Mouse (Mus musculus) intestine, embryonic 16.5 days (tissue): ENCODE results near the gene Slc24a2. TPM values are rescaled to one million over a fixed set of nuclear protein-coding genes. Genes with fewer than 3 reads are reported as not detected.

Source experiments
- ATAC-seq: fragments of 200-750 bp; cut with Nextera tagmentation; 2 replicates; pipeline ENCODE4 v1.8.0; 2017; ENCODE audit warnings: moderate TSS enrichment, moderate library complexity
- H3K27ac ChIP-seq: fragments of 300-500 bp; sonication (generic); 2 replicates; pipeline ENCODE4 v1.5.1; 2014; ENCODE audit warnings: mild to moderate bottlenecking, low read length
- H3K27me3 ChIP-seq: fragments of 300-500 bp; sonication (generic); replicated peaks from 2 replicates; pipeline ENCODE4 v1.6.1; 2014; ENCODE audit warnings: low read length, control low read depth, mixed read lengths; ENCODE audit not compliant: control insufficient read depth, insufficient read depth
- H3K36me3 ChIP-seq: fragments of 300-500 bp; sonication (generic); 2 replicates; pipeline ENCODE4 v1.6.1; 2014; ENCODE audit warnings: low read length, control low read depth; ENCODE audit not compliant: control insufficient read depth, insufficient read depth
- H3K4me1 ChIP-seq: fragments of 300-500 bp; sonication (generic); 2 replicates; pipeline ENCODE4 v1.6.1; 2014; ENCODE audit warnings: low read length, control low read depth, mixed read lengths; ENCODE audit not compliant: control insufficient read depth, insufficient read depth
- H3K4me2 ChIP-seq: fragments of 300-500 bp; sonication (generic); 2 replicates; pipeline ENCODE4 v1.6.1; 2014; ENCODE audit warnings: low read depth, low read length, control low read depth
- H3K4me3 ChIP-seq: fragments of 300-500 bp; sonication (generic); 2 replicates; pipeline ENCODE4 v1.5.1; 2014; ENCODE audit warnings: mild to moderate bottlenecking, low read length
- H3K9ac ChIP-seq: fragments of 300-500 bp; sonication (generic); 2 replicates; pipeline ENCODE4 v1.6.1; 2014; ENCODE audit warnings: low read depth, low read length
- H3K9me3 ChIP-seq: fragments of 300-500 bp; sonication (generic); 2 replicates; pipeline ENCODE4 v1.6.1; 2016; ENCODE audit warnings: low read length, control low read depth; ENCODE audit not compliant: control insufficient read depth
- WGBS: fragments of 180-500 bp; shearing (Covaris S2); extraction: QIAGEN DNeasy Blood & Tissue Kit; methylation state at CpG from one replicate; pipeline ENCODE4 v1.1.7; 2014; 5-methylcytosine and 5-hydroxymethylcytosine counted together
- polyA plus RNA-seq: library from polyadenylated mRNA; unstranded; fragments of >200 nt; fragmentation: Nextera tagmentation; extraction: Ambion mirVana; gene quantifications from 2 replicates; pipeline ENCODE4 v1.2.1, GENCODE M21; 2015

Gene Slc24a2
- polyA plus RNA-seq, 1 experiment from 2014 or later, result 0.01 TPM

GRCm38 (mm10) chr4:87017464-87017863, 212.8 kb downstream of the Slc24a2 start:
- 85% methylated on average over 3 of the region's 3 CpGs for WGBS
- Histone ChIP-seq H3K27ac (no peak overlapping the region), H3K9ac (no peak overlapping the region), H3K4me2 (no peak overlapping the region), H3K36me3 (no peaks in the 10 kb centered on the region), H3K4me1 (no peaks in the 10 kb centered on the region), H3K27me3 (no peaks in the 10 kb centered on the region), H3K9me3 (no peaks in the 10 kb centered on the region), H3K4me3 (no peak overlapping the region)
- no peak for ATAC-seq

GRCm38 (mm10) chr4:87015746-87016145, 214.5 kb downstream of the Slc24a2 start:
- H3K9me3 ChIP-seq, result no peaks in the 10 kb centered on the region
- H3K9ac ChIP-seq, result no peak overlapping the region
- no peaks in the 10 kb centered on the region for H3K36me3 ChIP-seq
- H3K27me3 ChIP-seq, result no peaks in the 10 kb centered on the region
- H3K27ac ChIP-seq, result no peak overlapping the region
- ATAC-seq, result no peak
- H3K4me1 ChIP-seq, result no peaks in the 10 kb centered on the region
- no peak overlapping the region for H3K4me3 ChIP-seq
- H3K4me2 ChIP-seq, result no peak overlapping the region
- WGBS, result 64% methylated on average over 4 of the region's 4 CpGs

GRCm38 (mm10) chr4:87013721-87014620, 216.3 kb downstream of the Slc24a2 start:
- H3K9ac ChIP-seq, result no peak overlapping the region
- H3K4me3 ChIP-seq, result no peak overlapping the region
- H3K4me2 ChIP-seq, result no peak overlapping the region
- H3K9me3 ChIP-seq, result no peaks in the 10 kb centered on the region
- no peaks in the 10 kb centered on the region for H3K36me3 ChIP-seq
- no peaks in the 10 kb centered on the region for H3K4me1 ChIP-seq
- H3K27ac ChIP-seq, result no peak overlapping the region
- H3K27me3 ChIP-seq, result no peaks in the 10 kb centered on the region
- WGBS, result 81% methylated on average over 7 of the region's 7 CpGs
- ATAC-seq, result no peak

DNA sequence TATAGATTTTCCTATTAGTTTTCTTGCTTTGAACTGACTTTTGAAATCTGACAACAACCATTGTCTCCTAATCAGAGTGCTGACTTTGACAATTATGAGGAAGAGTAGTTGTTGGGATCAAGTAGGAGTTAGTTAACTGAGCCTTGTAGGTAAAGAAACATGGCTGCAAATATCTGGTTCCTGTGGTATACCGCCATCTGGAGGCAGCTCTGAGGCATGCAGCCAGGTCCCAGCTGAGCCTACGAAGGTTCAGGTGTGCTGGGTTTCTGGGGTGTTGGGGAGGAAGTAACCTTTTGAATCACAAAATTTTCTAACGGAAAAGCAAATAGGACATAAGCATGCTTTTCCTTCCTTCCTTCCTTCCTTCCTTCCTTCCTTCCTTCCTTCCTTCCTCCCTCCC, 237.8 kb downstream of the Slc24a2 start:
- Histone ChIP-seq H3K4me2 (no peak overlapping the region), H3K4me1 (no peaks in the 10 kb centered on the region), H3K9me3 (no peaks in the 10 kb centered on the region), H3K9ac (no peak overlapping the region), H3K36me3 (no peaks in the 10 kb centered on the region), H3K27me3 (no peaks in the 10 kb centered on the region), H3K27ac (no peak overlapping the region), H3K4me3 (no peak overlapping the region)
- ATAC-seq, result no peak
- WGBS, result 56% methylated on average over 3 of the region's 3 CpGs

GRCm38 (mm10) chr4:86989301-86989700, 241.0 kb downstream of the Slc24a2 start:
- H3K9ac ChIP-seq, result no peak overlapping the region
- WGBS, result 77% methylated on average over 6 of the region's 6 CpGs
- ATAC-seq, result no peak
- no peak overlapping the region for H3K27ac ChIP-seq
- no peaks in the 10 kb centered on the region for H3K27me3 ChIP-seq
- H3K9me3 ChIP-seq, result no peaks in the 10 kb centered on the region
- no peak overlapping the region for H3K4me3 ChIP-seq
- no peaks in the 10 kb centered on the region for H3K36me3 ChIP-seq
- H3K4me2 ChIP-seq, result no peak overlapping the region
- H3K4me1 ChIP-seq, result no peaks in the 10 kb centered on the region

DNA sequence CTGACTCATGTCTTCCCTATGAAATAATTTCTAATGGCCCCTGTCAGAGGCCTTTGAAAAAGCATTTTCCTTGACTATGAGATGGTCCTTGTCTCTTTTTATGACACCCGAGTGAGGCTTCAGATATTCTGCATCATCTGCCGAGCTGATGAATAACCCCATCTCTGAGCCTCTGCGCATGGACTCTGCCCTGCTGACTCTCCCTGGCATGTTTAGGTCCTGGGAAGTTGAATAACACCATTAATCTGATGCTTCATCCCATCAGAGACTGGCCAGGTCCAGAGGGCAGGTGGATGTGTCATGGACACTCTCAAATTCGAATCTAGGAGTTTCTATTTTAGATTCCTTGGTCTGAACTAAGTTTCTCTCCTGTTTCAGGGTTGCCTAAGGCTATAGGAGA, 242.4 kb downstream of the Slc24a2 start:
- Histone ChIP-seq H3K27ac (no peak overlapping the region), H3K9me3 (no peaks in the 10 kb centered on the region), H3K36me3 (no peaks in the 10 kb centered on the region), H3K9ac (no peak overlapping the region), H3K4me2 (no peak overlapping the region), H3K4me3 (no peak overlapping the region), H3K27me3 (no peaks in the 10 kb centered on the region), H3K4me1 (no peaks in the 10 kb centered on the region)
- no peak for ATAC-seq
- WGBS, result 77% methylated on average over 4 of the region's 4 CpGs

GRCm38 (mm10) chr4:86977272-86977671, 253.0 kb downstream of the Slc24a2 start:
- no peak overlapping the region for H3K27ac ChIP-seq
- WGBS, result 82% methylated on average over 5 of the region's 5 CpGs
- H3K36me3 ChIP-seq, result no peaks in the 10 kb centered on the region
- no peak overlapping the region for H3K4me3 ChIP-seq
- no peak overlapping the region for H3K9ac ChIP-seq
- H3K9me3 ChIP-seq, result no peaks in the 10 kb centered on the region
- H3K4me2 ChIP-seq, result no peak overlapping the region
- ATAC-seq, result no peak
- H3K4me1 ChIP-seq, result no peaks in the 10 kb centered on the region
- no peaks in the 10 kb centered on the region for H3K27me3 ChIP-seq

DNA sequence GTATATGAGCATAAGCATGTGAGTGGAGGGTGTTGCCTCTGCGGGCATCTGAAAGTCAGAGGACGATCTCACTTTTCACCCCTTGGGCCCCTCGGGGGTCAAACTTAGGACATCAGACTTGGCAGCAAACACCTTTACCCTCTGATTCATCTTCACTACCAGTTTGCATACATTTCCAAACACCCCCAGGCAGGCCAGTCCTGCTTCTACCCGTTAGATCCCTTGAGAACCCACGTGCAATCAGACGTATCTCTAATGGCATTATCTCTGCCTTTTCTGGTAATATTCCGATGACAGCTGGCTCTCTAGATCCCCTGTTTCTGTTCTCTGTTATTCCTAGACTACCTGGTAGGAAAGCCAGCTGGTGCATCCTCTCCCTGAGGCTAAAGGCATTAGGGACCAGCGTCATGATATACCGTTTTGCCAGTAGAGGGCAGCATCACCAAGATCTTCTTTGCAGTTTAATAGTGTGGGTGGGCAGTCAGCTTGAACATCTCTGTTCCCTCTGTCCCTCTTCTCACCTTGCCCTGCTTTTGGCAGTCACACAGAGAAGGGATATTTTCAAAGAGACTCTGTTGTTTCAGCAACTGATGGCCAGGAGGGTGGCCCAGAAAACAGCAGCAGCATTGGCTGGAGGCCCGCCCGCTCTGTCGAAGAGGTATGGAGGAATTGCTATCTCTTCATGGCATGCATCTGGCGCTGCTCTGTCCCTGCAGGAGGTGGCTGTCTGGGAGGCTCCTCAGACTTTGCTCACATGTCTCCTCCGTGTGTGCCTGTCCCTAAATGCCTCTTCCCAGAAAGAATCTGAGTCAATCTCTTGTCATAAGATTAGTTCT, 272.5 kb downstream of the Slc24a2 start:
- no peaks in the 10 kb centered on the region for H3K4me1 ChIP-seq
- no peak overlapping the region for H3K4me2 ChIP-seq
- ATAC-seq, result no peak
- H3K4me3 ChIP-seq, result no peak overlapping the region
- no peaks in the 10 kb centered on the region for H3K9me3 ChIP-seq
- no peak overlapping the region for H3K27ac ChIP-seq
- no peak overlapping the region for H3K9ac ChIP-seq
- 40% methylated on average over 14 of the region's 14 CpGs for WGBS
- H3K27me3 ChIP-seq, result no peaks in the 10 kb centered on the region; the same call in 1 of the 2 replicates
- no peaks in the 10 kb centered on the region for H3K36me3 ChIP-seq

DNA sequence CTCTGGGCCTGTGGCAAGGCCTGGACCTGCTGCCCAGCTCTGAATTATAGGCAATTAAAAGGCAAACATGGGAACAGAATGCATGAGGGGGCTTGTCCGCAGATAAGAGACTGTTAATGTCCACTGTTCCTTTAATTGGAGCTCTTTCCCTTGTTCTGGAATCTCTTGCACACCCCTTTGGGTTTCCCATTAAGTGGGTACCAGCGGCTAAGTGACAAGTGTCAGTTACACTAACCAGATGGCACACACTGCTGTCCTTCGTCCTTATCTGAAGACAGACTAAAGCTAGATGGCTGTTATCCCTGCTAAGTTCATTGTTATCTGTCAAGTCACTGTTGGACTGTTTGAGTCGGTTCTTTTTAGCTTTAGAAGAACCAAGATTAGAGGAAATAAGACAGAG, 274.8 kb downstream of the Slc24a2 start:
- Histone ChIP-seq H3K27ac (no peak overlapping the region), H3K36me3 (no peaks in the 10 kb centered on the region), H3K27me3 (no peaks in the 10 kb centered on the region; the same call in 1 of the 2 replicates), H3K4me2 (no peak overlapping the region), H3K9ac (no peak overlapping the region), H3K9me3 (no peaks in the 10 kb centered on the region), H3K4me3 (no peak overlapping the region), H3K4me1 (no peaks in the 10 kb centered on the region)
- 57% methylated on average over 4 of the region's 4 CpGs for WGBS
- ATAC-seq, result no peak
